Mouse (Mus musculus): Measurements from ENCODE around the gene Cir1. TPM values are rescaled to one million over a fixed set of nuclear protein-coding genes. Genes with fewer than 3 reads are reported as not detected.

The Cir1 gene
- polyA plus RNA-seq, 1 experiment from 2014 or later, result 19.6 TPM

DNA sequence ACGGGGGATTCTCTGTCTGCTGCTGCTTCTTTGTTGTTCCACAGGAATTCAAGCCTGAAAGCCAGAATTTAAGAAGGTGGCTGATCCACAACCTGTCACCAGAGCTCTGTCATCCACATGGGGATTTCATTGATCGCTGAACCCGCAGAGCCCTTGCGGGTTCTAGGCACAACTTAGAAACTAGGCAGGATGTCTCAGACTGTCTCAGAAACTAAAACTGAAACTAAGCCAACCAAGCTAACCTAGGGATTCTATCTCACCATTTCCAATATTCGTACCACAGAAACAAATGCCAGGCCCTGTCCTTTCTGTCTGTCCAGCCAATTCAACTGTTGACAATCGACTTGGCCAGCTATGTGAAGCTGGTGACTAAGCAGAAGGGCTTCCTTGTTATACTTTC, 35.7 kb upstream of the Cir1 start:
- no peaks in the 10 kb centered on the region for H3K9me3 ChIP-seq (ENCODE audit: control insufficient read depth, low read length)
- H3K4me3 ChIP-seq (ENCODE audit: low read depth, low read length), result no peak overlapping the region
- no peak overlapping the region for H3K27ac ChIP-seq (replicated peaks)
- no peak overlapping the region for H3K9ac ChIP-seq (ENCODE audit: low read length)
- 88% methylated on average over 6 of the region's 6 CpGs for WGBS
- no peaks in the 10 kb centered on the region for H3K36me3 ChIP-seq (ENCODE audit: control insufficient read depth, insufficient read depth, low read length)
- no peak for DNase-seq (ENCODE audit: low spot score)
- no peak for ATAC-seq (ENCODE audit: low FRiP score, low TSS enrichment)
- H3K27me3 ChIP-seq (ENCODE audit: control insufficient read depth, insufficient read depth, low read length), result no peaks in the 10 kb centered on the region
- no peaks in the 10 kb centered on the region for H3K4me1 ChIP-seq (replicated peaks; ENCODE audit: control insufficient read depth, insufficient read depth)
- H3K4me2 ChIP-seq (replicated peaks; ENCODE audit: low read depth), result no peak overlapping the region
- TF ChIP-seq EP300 (optimal IDR thresholded peaks at IDR 0.05) (no peak), CTCF (IDR thresholded peaks at IDR 0.05; ENCODE audit: low read depth) (no peak)

DNA sequence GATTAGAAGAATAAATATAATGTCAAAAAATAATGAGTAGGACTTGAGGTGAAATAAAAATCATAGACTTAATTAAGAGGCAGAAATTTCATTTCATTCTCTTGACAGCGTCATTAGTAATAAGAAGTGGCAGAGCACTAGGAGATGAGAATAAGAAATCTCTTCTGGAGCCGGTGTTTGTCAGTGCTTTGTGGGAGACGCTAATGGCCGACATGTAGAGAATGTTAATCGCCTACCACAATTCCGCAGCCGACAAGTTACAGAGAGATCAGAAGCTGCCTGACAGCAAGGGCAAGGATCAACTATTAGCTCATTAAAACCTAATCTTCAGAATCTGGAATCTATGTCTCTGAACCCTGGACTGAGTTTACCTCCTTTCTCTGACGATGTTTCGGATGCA, 35.3 kb upstream of the Cir1 start:
- WGBS, result 75% methylated on average over 9 of the region's 9 CpGs
- H3K36me3 ChIP-seq (ENCODE audit: control insufficient read depth, insufficient read depth, low read length), result no peaks in the 10 kb centered on the region
- no peaks in the 10 kb centered on the region for H3K9me3 ChIP-seq (ENCODE audit: control insufficient read depth, low read length)
- H3K9ac ChIP-seq (ENCODE audit: low read length), result no peak overlapping the region
- H3K4me2 ChIP-seq (replicated peaks; ENCODE audit: low read depth), result no peak overlapping the region
- no peak overlapping the region for H3K27ac ChIP-seq (replicated peaks)
- H3K4me1 ChIP-seq (replicated peaks; ENCODE audit: control insufficient read depth, insufficient read depth), result no peaks in the 10 kb centered on the region
- no peak overlapping the region for H3K4me3 ChIP-seq (ENCODE audit: low read depth, low read length)
- no peak for DNase-seq (ENCODE audit: low spot score)
- H3K27me3 ChIP-seq (ENCODE audit: control insufficient read depth, insufficient read depth, low read length), result no peaks in the 10 kb centered on the region
- ATAC-seq (ENCODE audit: low FRiP score, low TSS enrichment), result no peak
- TF ChIP-seq EP300 (optimal IDR thresholded peaks at IDR 0.05) (no peak), CTCF (IDR thresholded peaks at IDR 0.05; ENCODE audit: low read depth) (no peak)

DNA sequence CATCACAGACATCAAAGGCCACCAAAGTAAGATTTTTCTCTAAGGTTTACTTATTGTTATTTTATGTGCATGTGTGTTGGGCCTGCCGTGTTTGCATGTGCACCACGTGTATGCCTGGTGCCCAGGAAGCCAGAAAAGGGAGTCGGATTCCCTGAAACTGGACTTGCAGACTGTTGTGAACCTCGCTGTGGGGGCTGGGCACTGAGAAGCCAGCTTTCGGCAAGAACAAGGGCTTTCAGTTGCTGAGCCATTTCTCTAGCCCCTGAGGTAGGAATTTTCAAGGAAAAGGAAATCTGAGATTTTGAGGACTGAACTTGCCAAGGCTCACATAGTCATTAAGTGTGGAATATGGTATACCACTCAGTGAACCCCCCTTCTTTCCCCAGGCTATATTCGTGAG, 34.6 kb upstream of the Cir1 start:
- TF ChIP-seq EP300 (optimal IDR thresholded peaks at IDR 0.05) (no peak), CTCF (IDR thresholded peaks at IDR 0.05; ENCODE audit: low read depth) (no peak)
- Histone ChIP-seq H3K4me3 (ENCODE audit: low read depth, low read length) (no peak overlapping the region), H3K4me2 (replicated peaks; ENCODE audit: low read depth) (no peak overlapping the region), H3K27me3 (ENCODE audit: control insufficient read depth, insufficient read depth, low read length) (no peaks in the 10 kb centered on the region), H3K27ac (replicated peaks) (no peak overlapping the region), H3K36me3 (ENCODE audit: control insufficient read depth, insufficient read depth, low read length) (no peaks in the 10 kb centered on the region), H3K9me3 (ENCODE audit: control insufficient read depth, low read length) (no peaks in the 10 kb centered on the region), H3K9ac (ENCODE audit: low read length) (no peak overlapping the region), H3K4me1 (replicated peaks; ENCODE audit: control insufficient read depth, insufficient read depth) (no peaks in the 10 kb centered on the region)
- ATAC-seq (ENCODE audit: low FRiP score, low TSS enrichment), result no peak
- WGBS, result 70% methylated on average over 6 of the region's 6 CpGs
- DNase-seq (ENCODE audit: low spot score), result no peak

DNA sequence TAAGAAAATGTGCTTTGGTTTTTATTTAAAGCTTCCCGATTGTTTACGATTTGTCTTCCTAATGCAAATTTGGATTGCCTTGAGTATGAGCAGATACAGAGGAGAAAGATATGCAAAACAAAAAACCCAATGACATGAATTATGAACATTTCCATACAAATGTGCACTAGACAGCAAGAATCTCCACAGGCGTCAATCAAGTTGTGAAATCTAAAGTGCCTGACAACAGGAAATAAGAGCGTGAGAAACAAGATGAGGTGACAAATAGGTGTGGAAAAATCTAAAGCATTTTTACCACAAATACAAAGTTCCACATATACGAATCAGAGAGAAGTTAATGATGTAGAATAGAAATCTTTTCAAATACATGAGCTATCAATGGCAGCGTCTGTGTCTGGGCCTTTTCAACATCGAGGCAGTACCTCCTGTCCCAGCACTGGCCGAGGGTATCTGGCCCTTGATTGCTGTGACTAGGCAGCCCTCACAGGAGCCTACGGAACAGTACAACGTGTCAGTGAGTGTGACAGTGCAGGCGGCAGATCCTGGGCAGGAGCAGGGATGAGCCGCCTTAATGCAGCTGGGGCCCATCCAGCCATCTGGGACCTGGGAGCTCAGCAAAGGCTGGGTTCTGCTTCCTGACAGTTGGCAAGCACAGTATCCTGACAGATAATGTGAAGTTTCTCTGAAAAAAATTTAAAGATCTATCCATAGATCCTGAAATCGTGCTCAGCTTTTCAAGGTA, 34.0 kb upstream of the Cir1 start:
- 66% methylated on average over 13 of the region's 13 CpGs for WGBS

DNA sequence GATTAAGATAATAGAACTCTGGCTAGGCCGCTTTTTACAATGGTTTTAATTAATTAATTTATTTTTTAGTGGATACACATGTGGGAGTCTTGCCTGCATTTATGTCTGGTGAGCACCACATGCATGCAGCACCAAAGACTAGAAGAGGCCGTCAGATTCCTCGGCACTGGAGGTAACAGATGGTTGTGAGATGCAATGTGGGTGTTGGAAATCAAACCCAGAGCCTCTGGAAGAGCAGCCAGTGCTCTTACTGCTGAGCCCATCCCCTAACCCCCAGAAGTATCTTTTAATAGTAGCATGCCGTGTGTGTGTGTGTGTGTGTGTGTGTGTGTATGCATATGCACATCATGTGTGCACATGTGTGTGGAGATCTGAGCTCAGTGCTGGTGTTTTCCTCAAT, 32.7 kb upstream of the Cir1 start:
- DNase-seq (ENCODE audit: low spot score), result no peak
- Histone ChIP-seq H3K27me3 (ENCODE audit: control insufficient read depth, insufficient read depth, low read length) (no peaks in the 10 kb centered on the region), H3K4me3 (ENCODE audit: low read depth, low read length) (no peak overlapping the region), H3K9ac (ENCODE audit: low read length) (no peak overlapping the region), H3K4me1 (replicated peaks; ENCODE audit: control insufficient read depth, insufficient read depth) (no peaks in the 10 kb centered on the region), H3K36me3 (ENCODE audit: control insufficient read depth, insufficient read depth, low read length) (no peaks in the 10 kb centered on the region), H3K4me2 (replicated peaks; ENCODE audit: low read depth) (no peak overlapping the region), H3K27ac (replicated peaks) (no peak overlapping the region), H3K9me3 (ENCODE audit: control insufficient read depth, low read length) (no peaks in the 10 kb centered on the region)
- no peak for ATAC-seq (ENCODE audit: low FRiP score, low TSS enrichment)
- TF ChIP-seq EP300 (optimal IDR thresholded peaks at IDR 0.05) (no peak), CTCF (IDR thresholded peaks at IDR 0.05; ENCODE audit: low read depth) (no peak)
- 84% methylated on average over 4 of the region's 4 CpGs for WGBS

More for the DNA sequence above, 34.0 kb upstream of the Cir1 start:
- ATAC-seq (ENCODE audit: low FRiP score, low TSS enrichment), result no peak
- TF ChIP-seq CTCF (IDR thresholded peaks at IDR 0.05; ENCODE audit: low read depth), result no peak
- no peak for TF ChIP-seq EP300 (optimal IDR thresholded peaks at IDR 0.05)
- no peaks in the 10 kb centered on the region for H3K36me3 ChIP-seq (ENCODE audit: control insufficient read depth, insufficient read depth, low read length)
- no peak overlapping the region for H3K27ac ChIP-seq (replicated peaks)
- H3K4me3 ChIP-seq (ENCODE audit: low read depth, low read length), result no peak overlapping the region
- DNase-seq (ENCODE audit: low spot score), result no peak
- H3K9ac ChIP-seq (ENCODE audit: low read length), result no peak overlapping the region
- no peaks in the 10 kb centered on the region for H3K27me3 ChIP-seq (ENCODE audit: control insufficient read depth, insufficient read depth, low read length)
- H3K9me3 ChIP-seq (ENCODE audit: control insufficient read depth, low read length), result no peaks in the 10 kb centered on the region
- H3K4me2 ChIP-seq (replicated peaks; ENCODE audit: low read depth), result no peak overlapping the region
- no peaks in the 10 kb centered on the region for H3K4me1 ChIP-seq (replicated peaks; ENCODE audit: control insufficient read depth, insufficient read depth)

DNA sequence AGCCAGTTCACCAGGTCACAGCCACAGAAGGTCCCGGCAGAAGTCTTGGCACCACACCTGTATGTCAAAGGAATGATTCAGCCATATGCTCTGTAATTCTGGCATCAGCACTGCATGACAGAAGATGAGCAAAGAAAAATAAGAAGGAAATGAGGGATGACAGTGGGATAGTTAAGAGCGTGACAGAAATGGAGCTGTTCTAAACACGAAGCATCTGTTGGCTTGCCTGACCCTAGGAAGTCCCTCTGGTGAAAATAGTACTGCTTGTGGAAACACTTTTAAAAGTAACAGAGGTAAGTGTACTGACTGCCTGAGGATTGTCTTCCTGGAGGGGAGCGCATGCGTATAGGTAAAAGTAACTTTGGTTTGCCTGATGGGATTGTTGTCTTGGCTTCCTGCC, 31.2 kb upstream of the Cir1 start:
- H3K9me3 ChIP-seq (ENCODE audit: control insufficient read depth, low read length), result no peaks in the 10 kb centered on the region
- H3K36me3 ChIP-seq (ENCODE audit: control insufficient read depth, insufficient read depth, low read length), result no peaks in the 10 kb centered on the region
- no peak overlapping the region for H3K4me2 ChIP-seq (replicated peaks; ENCODE audit: low read depth)
- 79% methylated on average over 5 of the region's 5 CpGs for WGBS
- no peaks in the 10 kb centered on the region for H3K4me1 ChIP-seq (replicated peaks; ENCODE audit: control insufficient read depth, insufficient read depth)
- TF ChIP-seq EP300 (optimal IDR thresholded peaks at IDR 0.05) (no peak), CTCF (IDR thresholded peaks at IDR 0.05; ENCODE audit: low read depth) (no peak)
- no peak for ATAC-seq (ENCODE audit: low FRiP score, low TSS enrichment)
- no peak overlapping the region for H3K9ac ChIP-seq (ENCODE audit: low read length)
- no peak for DNase-seq (ENCODE audit: low spot score)
- no peaks in the 10 kb centered on the region for H3K27me3 ChIP-seq (ENCODE audit: control insufficient read depth, insufficient read depth, low read length)
- no peak overlapping the region for H3K27ac ChIP-seq (replicated peaks)
- H3K4me3 ChIP-seq (ENCODE audit: low read depth, low read length), result no peak overlapping the region
